Mouse (Mus musculus) left cerebral cortex, adult 2 months (tissue): Measurements from ENCODE around the gene Vwa3b. TPM values are rescaled to one million over a fixed set of nuclear protein-coding genes. Genes with fewer than 3 reads are reported as not detected.

Experiments
- DNase-seq, 2 experiments: peaks; one replicate each; pipeline ENCODE4 v3.0.0; 2021 to 2022; ENCODE audit warnings: low spot score in 2 of 2, mixed read lengths in 1 of 2; ENCODE audit errors: extremely low spot score in 1 of 2
- H3K27ac ChIP-seq: fragments of 200-600 bp; 2 replicates; pipeline ENCODE4 v1.8.1; 2022
- H3K4me3 ChIP-seq: fragments of 200-600 bp; 2 replicates; pipeline ENCODE4 v1.8.1; 2022
- CTCF ChIP-seq: fragments of 200-600 bp; IDR thresholded peaks from 2 replicates; pipeline ENCODE4 v1.8.1; 2022; ENCODE audit warnings: antibody characterized with exemption, mild to moderate bottlenecking, moderate library complexity
- intact Hi-C: fragments of 180-260 bp; cut with DNase I; formaldehyde crosslinking; loops from one replicate; pipeline ENCODE4 v1.15.1; 2025
- long read RNA-seq, 2 experiments: library from polyadenylated mRNA; stranded (forward); transcript quantifications; one replicate each; pipeline ENCODE4 v2.0.0; 2021; ENCODE audit warnings: borderline mapping rate in 2 of 2
- total RNA-seq, 2 experiments: library from RNA; stranded (reverse); gene quantifications; 2 replicates each; pipeline ENCODE4 v1.2.3; 2021

Vwa3b gene
- 1 to 10 TPM in 1 of 2 experiments, under 1 TPM in 1; 0.59 to 1.1 TPM for total RNA-seq
- long read RNA-seq, experiment 1, partial matches to known transcripts = 1 of 1 reads
- long read RNA-seq, experiment 1, other reads (novel, unspliced or antisense) = 0 of 1 reads
- long read RNA-seq, experiment 2, partial matches to known transcripts = 0 of 1 reads
- long read RNA-seq, experiment 2, other reads (novel, unspliced or antisense) = 1 of 1 reads

- no peak within 1 kb of the TSS for H3K27ac ChIP-seq
- H3K4me3 ChIP-seq = no peak within 1 kb of the TSS
- TF ChIP-seq CTCF = no peak
- DNase-seq = no peak
- intact Hi-C loops = no loop called here
These were observed at the start of gene Vwa3b for GRCm38 (mm10) chr1:37025962-37026686. Vwa3b (plus strand) TSS chr1:37026596.

- no peak for TF ChIP-seq CTCF
These were observed 49.6 kb upstream of the Vwa3b start for GRCm38 (mm10) chr1:36976770-36977169.

GRCm38 (mm10) chr1:36982191-36982961, 44.0 kb upstream of the Vwa3b start:
- intact Hi-C loops = no loop called here
- H3K27ac ChIP-seq = no peak overlapping the region
- TF ChIP-seq CTCF = no peak
- H3K4me3 ChIP-seq = no peak overlapping the region
- no peak for DNase-seq

More at GRCm38 (mm10) chr1:36976770-36977169, 49.6 kb upstream of the Vwa3b start:
- intact Hi-C loops = no loop called here
- Histone ChIP-seq H3K27ac (no peak overlapping the region), H3K4me3 (no peak overlapping the region)
- DNase-seq = no peak

GRCm38 (mm10) chr1:36983754-36984153, 42.6 kb upstream of the Vwa3b start:
- no peak overlapping the region for H3K27ac ChIP-seq
- no peak overlapping the region for H3K4me3 ChIP-seq
- intact Hi-C loops = no loop called here
- no peak for TF ChIP-seq CTCF
- DNase-seq = no peak

- DNase-seq = no peak
- no peak overlapping the region for H3K27ac ChIP-seq
- no peak overlapping the region for H3K4me3 ChIP-seq
- no peak for TF ChIP-seq CTCF
- intact Hi-C loops = no loop called here
These were observed 42.0 kb upstream of the Vwa3b start for GRCm38 (mm10) chr1:36984406-36984805.

GRCm38 (mm10) chr1:36985896-36986295, 40.5 kb upstream of the Vwa3b start:
- no peak for DNase-seq
- intact Hi-C loops = no loop called here
- no peak for TF ChIP-seq CTCF
- Histone ChIP-seq H3K4me3 (no peak overlapping the region), H3K27ac (no peak overlapping the region)

GRCm38 (mm10) chr1:36986396-36987160, 39.8 kb upstream of the Vwa3b start:
- Histone ChIP-seq H3K4me3 (no peak overlapping the region), H3K27ac (no peak overlapping the region)
- no peak for DNase-seq
- intact Hi-C loops = no loop called here
- TF ChIP-seq CTCF = no peak

- TF ChIP-seq CTCF = no peak
- no peak for DNase-seq
- no peak overlapping the region for H3K27ac ChIP-seq
- intact Hi-C loops = no loop called here
- no peak overlapping the region for H3K4me3 ChIP-seq
These were observed 38.9 kb upstream of the Vwa3b start for GRCm38 (mm10) chr1:36987172-36988148.

GRCm38 (mm10) chr1:36988161-36988560, 38.2 kb upstream of the Vwa3b start:
- intact Hi-C loops = no loop called here
- Histone ChIP-seq H3K4me3 (no peak overlapping the region), H3K27ac (no peak overlapping the region)
- no peak for DNase-seq
- no peak for TF ChIP-seq CTCF

- TF ChIP-seq CTCF = no peak
- DNase-seq = no peak
- Histone ChIP-seq H3K4me3 (no peak overlapping the region), H3K27ac (no peak overlapping the region)
- intact Hi-C loops = no loop called here
These were observed 37.8 kb upstream of the Vwa3b start for GRCm38 (mm10) chr1:36988561-36988960.

GRCm38 (mm10) chr1:36994296-36994695, 32.1 kb upstream of the Vwa3b start:
- no peak overlapping the region for H3K27ac ChIP-seq
- TF ChIP-seq CTCF = no peak
- no peak for DNase-seq
- H3K4me3 ChIP-seq = no peak overlapping the region
- intact Hi-C loops = no loop called here
